Mouse (Mus musculus) MEL (cell line): Measurements from ENCODE around the gene Nnmt. TPM values are rescaled to one million over a fixed set of nuclear protein-coding genes. Genes with fewer than 3 reads are reported as not detected.
A peak's percentile ranks its signal among the peaks of the same experiment; 100 is the strongest.

Source experiments
- DNase-seq: peaks from one replicate; pipeline ENCODE4 v3.0.0; 2011; ENCODE audit warnings: low read depth, low spot score
- H3K27ac ChIP-seq: 2 replicates; pipeline ENCODE4 v1.5.1; 2012; ENCODE audit warnings: low read depth, mild to moderate bottlenecking, control low read depth, low read length, moderate library complexity; ENCODE audit not compliant: control insufficient read depth
- H3K27me3 ChIP-seq, 2 experiments: fragments of 150-350 bp in 1 of 2; sonication (generic) in 1 of 2; 2 replicates each; pipeline ENCODE4 v1.6.1; 2012; ENCODE audit warnings: low read length in 2 of 2, mild to moderate bottlenecking in 2 of 2, improper control_type of control experiment in 1 of 2, moderate library complexity in 1 of 2; ENCODE audit not compliant: insufficient read depth in 2 of 2, control insufficient read depth in 1 of 2
- H3K36me3 ChIP-seq, 2 experiments: 2 replicates each; pipeline ENCODE4 v1.6.1; 2012 to 2014; ENCODE audit warnings: low read length in 2 of 2, improper control_type of control experiment in 1 of 2, inconsistent platforms in 1 of 2, mild to moderate bottlenecking in 1 of 2; ENCODE audit not compliant: insufficient read depth in 2 of 2, control insufficient read depth in 1 of 2
- H3K4me1 ChIP-seq, 2 experiments: fragments of 150-350 bp in 1 of 2; sonication (generic) in 1 of 2; 2 replicates each; pipeline ENCODE4 v1.6.1; 2012; ENCODE audit warnings: low read length in 2 of 2, improper control_type of control experiment in 1 of 2, mild to moderate bottlenecking in 1 of 2; ENCODE audit not compliant: insufficient read depth in 2 of 2, control insufficient read depth in 1 of 2
- H3K4me3 ChIP-seq, 2 experiments: fragments of 150-350 bp in 1 of 2; sonication (generic) in 1 of 2; 2 replicates each; pipeline ENCODE4 v1.5.1; 2012; ENCODE audit warnings: low read depth in 2 of 2, low read length in 2 of 2, mild to moderate bottlenecking in 2 of 2, moderate library complexity in 2 of 2, control low read depth in 1 of 2, improper control_type of control experiment in 1 of 2; ENCODE audit not compliant: control insufficient read depth in 1 of 2, insufficient read depth in 1 of 2
- H3K79me2 ChIP-seq: 2 replicates; pipeline ENCODE4 v1.6.1; 2012; ENCODE audit warnings: mild to moderate bottlenecking, low read length, moderate library complexity; ENCODE audit not compliant: control insufficient read depth, poor library complexity, insufficient read depth
- H3K9ac ChIP-seq: 2 replicates; pipeline ENCODE4 v1.6.1; 2012; ENCODE audit warnings: low read depth, mild to moderate bottlenecking, control low read depth, low read length, moderate library complexity; ENCODE audit not compliant: control insufficient read depth, poor library complexity, severe bottlenecking
- H3K9me3 ChIP-seq: fragments of 150-350 bp; sonication (generic); replicated peaks from 2 replicates; pipeline ENCODE4 v1.6.1; 2012; ENCODE audit warnings: mild to moderate bottlenecking, low read length, improper control_type of control experiment, moderate library complexity; ENCODE audit not compliant: insufficient read depth
- BHLHE40 ChIP-seq: IDR thresholded peaks from 2 replicates; pipeline ENCODE4 v1.6.1; 2012; ENCODE audit warnings: low read depth, mild to moderate bottlenecking, inconsistent platforms, low read length, improper control_type of control experiment, borderline replicate concordance
- CTCF ChIP-seq, 3 experiments: IDR thresholded peaks in 2 of 3; conservative IDR thresholded peaks in 1 of 3; 2 replicates each; pipeline ENCODE4 v1.5.1; 2011 to 2012; ENCODE audit warnings: low read length in 3 of 3, low read depth in 2 of 3, mild to moderate bottlenecking in 2 of 3, improper control_type of control experiment in 1 of 3, inconsistent platforms in 1 of 3, mixed read lengths in 1 of 3, moderate library complexity in 1 of 3; ENCODE audit not compliant: control insufficient read depth in 1 of 3, insufficient read depth in 1 of 3, poor library complexity in 1 of 3, severe bottlenecking in 1 of 3
- EP300 ChIP-seq, 2 experiments: IDR thresholded peaks; 2 replicates each; pipeline ENCODE4 v1.6.1; 2011; ENCODE audit warnings: improper control_type of control experiment in 2 of 2, low read length in 2 of 2, low read depth in 1 of 2, mild to moderate bottlenecking in 1 of 2
- HCFC1 ChIP-seq: IDR thresholded peaks from 2 replicates; pipeline ENCODE4 v1.6.1; 2012; ENCODE audit warnings: low read depth, mild to moderate bottlenecking, inconsistent platforms, low read length, improper control_type of control experiment, moderate library complexity
- KAT2A ChIP-seq: conservative IDR thresholded peaks from 2 replicates; pipeline ENCODE4 v1.6.1; 2012; ENCODE audit warnings: low read depth, low read length, improper control_type of control experiment, inconsistent platforms
- MAX ChIP-seq: IDR thresholded peaks from 2 replicates; pipeline ENCODE4 v1.6.1; 2011; ENCODE audit warnings: low read length, improper control_type of control experiment
- MYC ChIP-seq: IDR thresholded peaks from 2 replicates; pipeline ENCODE4 v1.6.1; 2011; ENCODE audit warnings: low read depth, mild to moderate bottlenecking, low read length, improper control_type of control experiment, moderate library complexity
- POLR2AphosphoS5 ChIP-seq: IDR thresholded peaks from 2 replicates; pipeline ENCODE4 v1.6.1; 2012; ENCODE audit warnings: low read depth, borderline replicate concordance, mild to moderate bottlenecking, inconsistent platforms, low read length, moderate library complexity, mixed read lengths
- RAD21 ChIP-seq: IDR thresholded peaks from 2 replicates; pipeline ENCODE4 v1.6.1; 2011; ENCODE audit warnings: mild to moderate bottlenecking, low read depth, low read length, improper control_type of control experiment
- SMC3 ChIP-seq: IDR thresholded peaks from 2 replicates; pipeline ENCODE4 v1.6.1; 2011; ENCODE audit warnings: low read depth, low read length, improper control_type of control experiment
- USF1 ChIP-seq: IDR thresholded peaks from 2 replicates; pipeline ENCODE4 v1.6.1; 2014; ENCODE audit warnings: low read depth, mild to moderate bottlenecking, inconsistent platforms, low read length, improper control_type of control experiment, moderate library complexity
- USF2 ChIP-seq, 2 experiments: IDR thresholded peaks; 2 replicates each; pipeline ENCODE4 v1.6.1; 2011 to 2012; ENCODE audit warnings: improper control_type of control experiment in 2 of 2, low read length in 2 of 2, borderline replicate concordance in 1 of 2, inconsistent platforms in 1 of 2, low read depth in 1 of 2, mild to moderate bottlenecking in 1 of 2; ENCODE audit not compliant: insufficient read depth in 1 of 2
- ZC3H11A ChIP-seq: IDR thresholded peaks from 2 replicates; pipeline ENCODE4 v1.6.1; 2012; ENCODE audit warnings: low read depth, mild to moderate bottlenecking, inconsistent platforms, low read length, improper control_type of control experiment
- polyA plus RNA-seq, 2 experiments: library from polyadenylated mRNA; stranded (reverse) in 1 of 2; unstranded in 1 of 2; fragments of >175 nt in 1 of 2; fragments of >200 nt in 1 of 2; gene quantifications; 2 replicates each; pipeline versions ENCODE4 v1.2.1 to v1.2.4; 2012; ENCODE audit warnings: low replicate concordance in 2 of 2, low read depth in 1 of 2; ENCODE audit not compliant: insufficient read length in 2 of 2, insufficient read depth in 1 of 2, missing spikeins in 1 of 2
- total RNA-seq: library from RNA; depleted of rRNA; stranded (reverse); fragments of 300-350 nt; gene quantifications from 2 replicates; pipeline ENCODE4 v1.2.3, GENCODE M21; 2012

Gene Nnmt
- total and polyA plus RNA-seq, 3 experiments = not detected

DNA sequence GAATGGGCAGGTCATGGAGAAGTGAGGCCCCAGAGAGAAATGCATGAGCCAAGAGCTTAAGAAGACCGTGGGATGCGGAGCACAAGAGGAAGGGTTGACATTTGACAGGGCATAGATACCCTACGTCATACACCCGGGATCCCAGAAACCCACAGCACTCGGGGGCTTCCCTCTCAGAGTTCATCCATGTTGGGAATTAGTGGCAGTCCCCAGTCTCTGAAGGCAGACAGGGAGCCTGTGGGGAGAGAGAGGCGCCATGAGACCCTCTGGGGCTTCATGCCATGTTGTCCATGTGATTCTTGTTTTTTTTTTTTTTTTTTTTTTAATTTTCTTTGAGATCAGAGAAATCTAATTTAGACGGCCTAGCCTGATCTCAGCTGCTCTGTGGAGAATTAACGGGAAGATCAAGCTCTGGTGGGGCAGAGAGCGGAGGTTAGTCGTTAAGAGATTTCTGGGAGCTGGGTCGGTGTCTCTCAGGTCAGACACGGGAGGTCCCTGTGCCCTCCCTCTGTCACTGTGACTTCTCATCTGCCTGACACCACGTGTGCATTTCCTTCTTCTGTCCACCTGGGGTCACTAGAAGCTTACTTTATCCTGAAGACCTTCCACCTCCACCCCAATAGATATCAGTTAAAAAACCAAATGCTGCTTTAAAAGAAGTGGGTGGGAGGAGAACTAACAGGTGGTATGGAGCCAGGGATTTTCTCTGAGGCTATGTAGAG, 40.1 kb upstream of the Nnmt start:
- H3K9ac ChIP-seq = no peak overlapping the region
- H3K36me3 ChIP-seq = no peaks in the 10 kb centered on the region
- peak; percentile 68 for DNase-seq
- TF ChIP-seq ZC3H11A = peak; percentile 80
- TF ChIP-seq BHLHE40 = no peak
- TF ChIP-seq USF1 = peak; percentile 57; the same call in 1 of the 2 replicates
- TF ChIP-seq MYC = 0 out of 2 replicates have a peak, but pooled peaks have one; percentile 20
- no peak for TF ChIP-seq HCFC1
- peak; percentile 92 for TF ChIP-seq RAD21
- TF ChIP-seq MAX = peak; percentile 59; the same call in 1 of the 2 replicates
- peak; percentile 50 to 88 (median 51); a peak in 5 of 6 replicates for TF ChIP-seq CTCF (IDR thresholded peaks at IDR 0.05 in 2 of 3, conservative IDR thresholded peaks at IDR 0.05 in 1 of 3; ENCODE audit: control insufficient read depth in 1 of 3, insufficient read depth in 1 of 3, low read depth in 2 of 3, low read length in 3 of 3, poor library complexity in 1 of 3, severe bottlenecking in 1 of 3)
- no peak for TF ChIP-seq EP300 (IDR thresholded peaks at IDR 0.05; ENCODE audit: low read depth in 1 of 2, low read length in 2 of 2)
- TF ChIP-seq KAT2A = no peak
- TF ChIP-seq POLR2AphosphoS5 = no peak
- TF ChIP-seq USF2 (IDR thresholded peaks at IDR 0.05; ENCODE audit: borderline replicate concordance in 1 of 2, insufficient read depth in 1 of 2, low read depth in 1 of 2, low read length in 2 of 2) = no peak
- TF ChIP-seq SMC3 = peak; percentile 86
- H3K27ac ChIP-seq = no peak overlapping the region
- H3K9me3 ChIP-seq = no peaks in the 10 kb centered on the region
- peaks cover 0 to 1% of the 10 kb centered on the region in 2 experiments; a peak in 2 of 4 replicates for H3K27me3 ChIP-seq
- no peaks in the 10 kb centered on the region for H3K4me1 ChIP-seq
- no peak overlapping the region for H3K4me3 ChIP-seq
- no peaks in the 10 kb centered on the region for H3K79me2 ChIP-seq

- Histone ChIP-seq H3K9me3 (no peaks in the 10 kb centered on the region), H3K9ac (no peak overlapping the region), H3K79me2 (no peaks in the 10 kb centered on the region), H3K4me1 (no peaks in the 10 kb centered on the region), H3K27ac (no peak overlapping the region), H3K4me3 (no peak overlapping the region), H3K27me3 (peaks cover 0 to 1% of the 10 kb centered on the region in 2 experiments; a peak in 2 of 4 replicates), H3K36me3 (no peaks in the 10 kb centered on the region)
- TF ChIP-seq CTCF (IDR thresholded peaks at IDR 0.05 in 2 of 3, conservative IDR thresholded peaks at IDR 0.05 in 1 of 3; ENCODE audit: control insufficient read depth in 1 of 3, insufficient read depth in 1 of 3, low read depth in 2 of 3, low read length in 3 of 3, poor library complexity in 1 of 3, severe bottlenecking in 1 of 3) = peak in 2 of 3 experiments; percentile 15 to 31; a peak in 3 of 6 replicates
- no peak for TF ChIP-seq EP300 (IDR thresholded peaks at IDR 0.05; ENCODE audit: low read depth in 1 of 2, low read length in 2 of 2)
- peak; percentile 17 for DNase-seq
Observed at GRCm38 (mm10) chr9:48644376-48644775, 39.4 kb upstream of the Nnmt start.
